Mouse (Mus musculus) adrenal gland, postnatal 4 days (tissue): ENCODE measurements around the gene Frmd4a. TPM values are rescaled to one million over a fixed set of nuclear protein-coding genes. Genes with fewer than 3 reads are reported as not detected.

ENCODE experiments used
- DNase-seq, 2 experiments: peaks; one replicate each; pipeline ENCODE4 v3.0.0; 2021 to 2022; ENCODE audit warnings: low spot score in 2 of 2, mixed read lengths in 2 of 2
- total RNA-seq, 2 experiments: library from RNA; stranded (reverse); gene quantifications; 2 replicates each; pipeline ENCODE4 v1.2.3; 2021

Gene Frmd4a
- total RNA-seq, 2 experiments from 2014 or later: 34.0 to 41.3 TPM

DNA sequence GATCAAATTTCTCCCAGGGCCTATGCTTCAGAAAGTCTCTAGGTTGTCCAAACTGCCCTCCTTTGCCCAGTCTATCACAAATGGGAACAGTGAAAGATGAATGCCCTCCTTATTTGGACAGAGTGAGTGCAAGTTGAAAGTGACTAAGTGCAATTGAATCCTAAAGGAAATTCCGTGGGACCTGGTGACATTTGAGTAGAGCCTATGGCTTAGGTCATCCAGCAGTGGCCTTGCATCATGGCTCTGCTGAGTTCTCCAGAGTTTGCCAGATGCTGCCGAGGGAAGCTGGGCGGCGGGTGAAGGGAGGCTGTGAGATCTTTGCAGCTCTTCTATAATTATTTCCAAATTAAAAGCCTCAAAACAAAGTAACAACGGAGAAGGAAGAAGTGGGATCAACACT lies 459.8 kb downstream of the Frmd4a start:
- DNase-seq: no peak

DNA sequence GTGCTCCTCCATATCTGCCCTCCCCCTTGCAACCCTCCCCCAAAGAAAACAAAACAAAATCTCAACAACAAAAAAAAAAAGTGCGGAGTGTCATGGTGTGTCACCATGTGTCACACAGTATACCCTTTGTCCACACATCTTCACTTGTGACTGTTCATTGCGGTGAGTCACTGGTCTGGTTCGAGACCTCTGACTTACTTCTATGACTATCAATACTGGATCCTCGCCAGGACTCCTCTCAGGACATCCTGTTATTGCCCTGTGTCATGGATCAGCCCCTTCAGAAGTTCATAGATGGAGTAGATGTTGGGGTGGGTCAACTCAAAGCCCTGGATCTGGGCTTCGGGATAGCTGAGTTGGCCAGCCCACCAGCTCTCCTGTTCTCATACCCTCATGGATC lies 462.7 kb downstream of the Frmd4a start:
- DNase-seq: no peak

- no peak for DNase-seq
Observed at GRCm38 (mm10) chr2:4481154-4481553, 463.6 kb downstream of the Frmd4a start.

GRCm38 (mm10) chr2:4486185-4486584 lies 468.7 kb downstream of the Frmd4a start:
- no peak for DNase-seq

- no peak for DNase-seq
Observed at GRCm38 (mm10) chr2:4487280-4487679, 469.8 kb downstream of the Frmd4a start.

- DNase-seq: no peak
Observed at GRCm38 (mm10) chr2:4490845-4491244, 473.3 kb downstream of the Frmd4a start.

DNA sequence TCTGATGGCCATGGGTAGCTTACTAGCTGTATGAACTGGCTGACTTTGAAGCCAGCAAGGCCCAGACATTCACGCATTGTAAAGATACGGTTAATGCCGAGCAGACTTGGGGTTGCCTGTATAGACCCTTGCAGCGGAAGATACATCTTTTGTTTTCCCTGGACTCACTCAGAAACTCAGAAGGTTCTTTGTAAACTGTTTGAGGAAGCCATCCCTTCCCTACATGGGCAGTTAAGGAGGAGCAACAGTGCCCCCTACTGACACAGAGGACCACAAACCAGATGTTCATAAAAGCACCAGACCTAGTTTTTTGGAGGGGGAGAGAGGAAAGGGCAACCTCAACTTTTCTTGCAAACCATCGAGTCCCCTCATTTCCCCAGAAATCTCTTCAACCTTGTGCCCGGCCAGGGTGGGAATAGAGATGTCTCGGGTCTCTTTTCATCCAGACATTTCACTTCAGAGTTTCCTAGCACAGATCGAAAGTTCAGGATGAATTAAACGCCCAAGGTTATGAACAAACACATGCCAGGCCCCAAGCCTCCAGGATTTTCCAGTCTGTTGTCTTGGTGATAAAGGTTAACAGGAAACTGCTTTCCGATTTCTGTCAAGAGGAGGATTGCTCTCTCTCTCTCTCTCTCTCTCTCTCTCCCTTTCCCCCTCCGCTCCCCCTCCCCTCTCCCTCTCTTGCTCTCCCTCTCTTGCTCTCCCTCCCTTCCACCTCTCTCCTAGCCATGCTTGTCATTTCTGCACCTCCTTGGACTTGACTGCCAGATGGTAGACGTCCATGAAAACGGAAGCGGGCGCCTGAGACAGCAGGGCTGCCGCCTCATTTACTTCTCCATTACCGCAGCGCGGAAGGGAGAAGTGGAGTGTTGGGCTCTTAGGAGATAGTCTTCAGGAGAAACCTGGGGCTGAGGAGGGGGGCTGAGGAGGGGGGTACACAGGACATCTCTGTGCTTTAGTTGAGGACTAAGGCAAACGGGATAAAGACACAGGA lies 475.3 kb downstream of the Frmd4a start:
- peak in 1 of 2 experiments; percentile 65 for DNase-seq

- no peak for DNase-seq
Observed at GRCm38 (mm10) chr2:4494478-4494877, 477.0 kb downstream of the Frmd4a start.

DNA sequence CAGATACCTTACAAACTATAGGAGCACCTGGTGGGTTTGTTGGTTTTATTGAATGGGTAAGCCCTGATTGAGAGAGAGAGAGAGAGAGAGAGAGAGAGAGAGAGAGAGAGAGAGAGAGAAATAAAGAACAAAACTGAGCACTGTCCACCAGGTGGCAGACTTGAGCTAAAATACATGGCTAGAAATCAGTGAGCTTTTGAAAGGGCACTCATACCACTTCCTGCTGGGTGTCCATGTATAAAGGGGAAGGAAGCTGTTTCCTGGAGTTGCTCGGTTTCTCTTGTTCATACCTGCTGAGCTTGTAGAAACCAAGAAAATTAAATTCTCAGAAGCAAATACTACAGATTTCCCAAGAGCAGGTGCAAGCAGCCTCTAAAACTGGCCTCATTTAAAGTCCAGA lies 481.7 kb downstream of the Frmd4a start:
- peak in 1 of 2 experiments; percentile 64 for DNase-seq

GRCm38 (mm10) chr2:4499916-4500315 lies 482.4 kb downstream of the Frmd4a start:
- DNase-seq: no peak

DNA sequence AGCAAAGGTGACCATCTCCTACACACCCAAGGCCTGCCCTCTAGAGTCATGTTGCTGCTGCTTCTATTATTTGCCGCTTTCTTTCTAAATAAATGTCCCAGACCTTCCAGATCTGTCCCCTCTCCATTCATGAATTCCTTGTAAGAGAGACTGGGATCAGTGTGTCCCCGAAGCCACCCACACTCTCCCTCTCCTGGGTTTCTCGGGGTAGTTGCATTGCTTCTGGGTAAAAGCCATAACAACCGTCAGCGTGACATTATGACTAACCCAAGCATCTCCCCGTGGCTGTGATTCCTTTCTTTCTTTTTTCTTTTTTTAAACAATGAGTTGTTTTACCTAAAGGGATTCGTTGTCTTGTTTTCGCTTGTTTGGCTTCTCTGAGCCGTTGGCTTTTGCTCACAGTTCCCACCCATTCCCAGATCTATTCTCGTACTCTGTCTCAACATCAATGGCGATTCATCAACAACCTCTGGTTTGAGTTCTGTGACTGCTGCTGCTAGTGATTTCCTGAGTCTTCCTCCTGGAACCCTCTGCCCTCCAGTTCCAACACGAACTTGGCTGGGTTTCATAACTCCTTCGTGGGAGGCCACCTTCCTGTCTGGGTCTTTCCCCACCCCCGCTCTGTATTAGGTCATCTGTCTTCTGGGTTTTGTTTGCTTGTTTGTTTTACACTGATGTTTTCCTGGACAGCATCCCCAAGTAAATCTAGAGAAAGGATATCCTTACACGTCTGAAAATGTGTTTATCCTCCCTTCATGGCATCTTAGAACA lies 483.9 kb downstream of the Frmd4a start:
- no peak for DNase-seq

DNA sequence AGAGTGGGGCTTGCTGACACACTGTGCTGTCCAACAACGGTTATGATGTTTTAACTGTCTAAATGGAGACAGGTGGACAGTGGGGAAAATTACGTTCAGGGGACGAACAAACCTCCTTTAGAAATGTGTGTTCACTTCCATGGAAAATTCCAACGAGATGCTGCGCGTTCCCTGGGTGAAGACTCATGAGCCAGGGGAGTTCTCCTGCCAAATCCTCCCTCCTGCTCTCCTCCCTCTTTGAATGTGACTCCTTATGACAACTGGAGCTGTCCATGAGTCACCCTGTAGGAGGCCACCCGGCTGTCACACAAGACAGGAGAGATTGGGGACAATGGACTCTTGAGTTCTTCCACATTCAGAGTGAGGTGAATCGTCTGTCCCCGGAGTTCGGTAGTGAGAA lies 486.9 kb downstream of the Frmd4a start:
- DNase-seq: peak in 1 of 2 experiments; percentile 21

DNA sequence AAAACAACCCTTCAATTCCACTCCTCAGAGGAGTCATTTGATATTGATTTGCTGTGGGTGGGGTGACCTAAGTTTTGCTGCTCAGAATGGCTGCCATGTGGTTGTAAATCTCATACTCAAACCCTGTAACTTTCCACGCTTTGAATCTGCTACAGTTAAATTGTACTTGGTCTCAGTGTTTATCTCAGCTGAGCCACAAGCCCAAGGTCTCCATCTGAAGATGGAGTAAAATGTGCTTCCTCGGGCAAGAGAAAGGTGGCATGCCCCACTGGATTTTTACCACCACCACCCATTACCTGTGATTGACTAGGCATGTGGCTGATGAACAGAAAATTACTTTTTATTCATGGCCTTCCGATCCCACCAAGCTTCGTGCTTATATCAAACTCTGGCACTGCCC lies 488.2 kb downstream of the Frmd4a start:
- DNase-seq: no peak

DNA sequence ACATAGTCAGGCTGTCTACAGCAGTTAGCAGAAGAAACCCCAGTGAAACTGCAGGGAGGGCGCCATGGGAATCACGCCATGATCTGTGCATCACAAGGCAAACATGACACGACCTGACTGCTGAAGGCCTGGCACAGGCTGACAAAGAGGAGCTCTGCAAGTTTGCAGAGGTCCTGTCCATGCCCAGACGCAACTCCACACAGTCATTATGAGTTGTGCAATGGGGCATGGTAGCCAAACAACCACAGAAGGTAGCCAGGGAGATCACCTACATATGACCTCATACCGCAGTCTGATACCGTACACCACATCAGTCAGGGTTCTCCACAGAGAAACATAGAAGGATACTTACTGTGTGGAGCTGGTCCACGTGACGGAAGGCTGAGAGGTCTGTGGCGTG lies 489.1 kb downstream of the Frmd4a start:
- DNase-seq: no peak

DNA sequence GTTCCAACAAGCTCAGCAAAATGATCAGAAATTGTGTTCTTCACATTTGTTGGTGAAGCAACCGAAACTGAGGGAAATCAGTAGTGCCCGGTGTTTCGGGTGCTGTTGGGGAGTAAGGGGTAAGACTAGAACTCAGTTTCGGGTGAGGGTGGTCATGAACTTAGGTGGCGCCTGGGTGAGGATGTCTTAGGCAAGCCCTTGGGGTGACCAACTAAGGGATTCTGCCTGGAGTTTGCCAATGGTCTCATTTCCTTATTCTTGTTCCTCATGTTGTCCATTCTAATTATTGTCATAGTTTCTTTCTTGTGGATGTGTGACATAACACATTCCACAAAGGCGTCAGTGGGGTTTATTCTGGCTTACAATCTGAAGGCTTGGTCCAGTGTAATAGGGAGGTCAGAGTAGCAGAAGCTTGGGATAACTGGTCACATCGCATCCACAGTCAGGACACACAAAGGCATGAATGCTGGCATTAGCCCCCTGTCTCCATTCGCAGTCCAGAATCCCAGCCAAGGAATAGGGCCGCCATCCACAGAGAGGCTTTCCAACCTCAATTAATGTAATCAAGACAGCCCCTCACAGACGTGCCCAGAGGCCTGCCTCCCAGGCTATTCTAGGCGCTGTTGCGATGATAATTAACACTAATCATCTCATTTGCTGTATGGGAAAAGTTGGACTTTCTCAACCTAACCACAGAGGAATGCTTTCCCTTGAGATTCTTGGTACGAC lies 490.5 kb downstream of the Frmd4a start:
- DNase-seq: no peak

- DNase-seq: no peak
Observed at GRCm38 (mm10) chr2:4508959-4509615, 491.6 kb downstream of the Frmd4a start.

GRCm38 (mm10) chr2:4509739-4510138 lies 492.2 kb downstream of the Frmd4a start:
- DNase-seq: no peak

DNA sequence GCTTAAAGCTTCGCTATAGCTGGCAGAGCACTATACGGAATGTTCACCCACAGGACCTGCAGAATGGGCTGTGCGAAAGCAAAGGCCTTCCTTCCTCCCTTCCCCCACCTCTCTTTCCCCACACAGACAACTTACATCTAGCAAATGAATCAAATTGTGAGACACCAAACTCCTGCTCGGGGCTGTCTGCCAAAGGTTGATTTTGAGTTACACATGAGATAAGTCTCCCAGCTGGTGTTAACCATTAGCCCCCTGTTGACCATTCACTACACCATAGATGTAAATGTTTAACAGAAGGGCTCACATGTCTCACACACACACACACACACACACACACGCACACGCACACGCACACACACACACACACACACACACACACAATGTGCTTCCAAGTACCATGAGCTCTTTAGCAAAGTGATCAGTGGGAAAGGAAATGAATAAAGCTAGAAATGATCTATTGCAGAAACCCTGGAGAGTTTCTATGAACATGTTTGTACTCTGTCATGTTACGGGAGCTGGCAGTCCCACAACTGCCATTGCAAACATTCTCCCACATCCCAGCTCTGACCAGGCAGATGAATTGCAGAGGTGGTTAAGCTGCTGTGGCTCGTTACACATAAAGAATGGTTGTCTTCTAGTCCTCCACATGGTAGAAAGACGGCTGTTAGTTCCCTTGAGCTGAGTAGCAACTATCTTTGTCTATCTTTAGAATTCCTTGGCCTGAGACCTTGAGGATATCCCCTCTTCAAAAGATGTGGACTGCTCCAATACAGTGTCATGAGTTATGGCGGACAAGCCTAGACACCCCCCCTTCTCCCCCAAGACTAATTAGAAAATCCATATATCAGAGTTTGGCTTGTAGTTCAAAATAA lies 492.9 kb downstream of the Frmd4a start:
- no peak for DNase-seq

DNA sequence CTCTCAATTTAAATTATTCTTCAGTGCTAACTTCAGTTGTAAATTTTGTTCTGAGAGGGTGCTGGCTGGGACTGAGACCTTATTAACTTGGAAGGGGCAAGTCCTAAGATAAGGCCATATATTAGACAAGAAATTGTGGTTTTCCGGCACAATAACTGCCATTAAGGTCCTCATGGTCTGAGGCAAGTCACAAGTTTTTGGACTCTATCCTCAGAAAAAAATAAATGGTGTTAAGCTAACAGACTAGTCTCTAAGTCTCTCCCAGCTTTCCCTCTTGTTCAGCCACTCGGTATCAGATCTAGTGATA lies 493.5 kb downstream of the Frmd4a start:
- no peak for DNase-seq

DNA sequence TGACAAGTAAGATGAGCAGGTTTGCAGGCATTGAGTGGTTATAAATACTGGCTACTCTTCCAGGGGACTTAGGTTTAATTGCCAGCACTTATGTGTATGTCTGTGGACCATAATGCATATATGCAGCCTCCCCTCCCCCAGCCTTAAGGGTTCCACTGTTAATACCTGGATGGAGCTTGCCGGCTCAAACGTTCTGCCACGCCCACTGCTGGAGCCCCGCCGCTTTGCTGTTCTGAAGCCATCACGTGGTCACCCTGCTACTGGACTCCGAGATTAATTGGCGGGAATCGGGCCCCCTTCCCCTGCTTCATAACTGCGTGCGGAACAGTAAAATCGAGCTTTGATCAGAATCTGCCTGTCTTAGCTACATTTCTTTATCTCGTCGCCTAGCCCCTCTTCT lies 495.1 kb downstream of the Frmd4a start:
- no peak for DNase-seq
